In genomic region chr16:34122486-34122885, GRCm38 (mm10) we compare ENCODE assay signal across 23 mouse cellular contexts.
DNase-seq lines count a peak whose midpoint lies in the region; ATAC-seq and TF ChIP-seq lines count a peak whose summit lies in the region.
"Had no signal": no experiment of that assay in that cellular context is flagged by ENCODE, and none has a peak within 500 bp of the region (broad histone marks: within the 10 kb centered on the region; RNA-seq: fewer than 3 reads in every experiment).

No protein-coding gene starts in this region.

- DNase-seq in forebrain, embryonic 11.5 days (ENCODE audit: low spot score): peak; percentile 14
- DNase-seq in forebrain, postnatal 0 days: no peak
- no peak for DNase-seq in left cerebral cortex, adult 2 months (ENCODE audit: extremely low spot score in 1 of 2, low spot score in 2 of 2)
- DNase-seq in left cerebral cortex, postnatal 10 days (ENCODE audit: extremely low spot score in 1 of 2, low spot score in 2 of 2): no peak
- peak; percentile 62 for DNase-seq in Muller cell, postnatal 12 days (ENCODE audit: inconsistent ontology term)
- peak; percentile 78 for DNase-seq in retina, embryonic 14.5 days (ENCODE audit: low spot score)
- no peak for DNase-seq in ovary, postnatal 36 days (ENCODE audit: low spot score)
- DNase-seq in layer of hippocampus, adult 8-10 months (ENCODE audit: low spot score in 2 of 2): no peak
- DNase-seq: adrenal gland, postnatal 10 days; B cell, adult 2 months; cerebellum, adult 11-12 months; cerebellum, adult 9-10 months; cerebellum, postnatal 25 days; gastrocnemius, postnatal 10 days; heart, adult 18-20 months; heart, postnatal 10 days; heart, postnatal 4 days had no signal

- no peaks in the 10 kb centered on the region for H3K27me3 ChIP-seq in forebrain, embryonic 11.5 days (ENCODE audit: control insufficient read depth, insufficient read depth, low read length)
- no peaks in the 10 kb centered on the region for H3K27me3 ChIP-seq in forebrain, postnatal 0 days (ENCODE audit: insufficient read depth, low read length)
- H3K27me3 ChIP-seq: embryonic facial prominence, embryonic 13.5 days; forebrain, embryonic 13.5 days; hindbrain, embryonic 13.5 days had no signal

- no peaks in the 10 kb centered on the region for H3K4me1 ChIP-seq in forebrain, embryonic 11.5 days (replicated peaks; ENCODE audit: control insufficient read depth, insufficient read depth, low read length)
- H3K4me1 ChIP-seq in forebrain, postnatal 0 days (ENCODE audit: insufficient read depth): no peaks in the 10 kb centered on the region
- H3K4me1 ChIP-seq: forebrain, embryonic 13.5 days had no signal

- ATAC-seq in forebrain, embryonic 11.5 days (replicated peaks; ENCODE audit: low FRiP score): no peak
- ATAC-seq in forebrain, postnatal 0 days: no peak
- ATAC-seq: CD4-positive, CD25-positive, alpha-beta regulatory T cell, adult 4 months; forebrain, embryonic 13.5 days had no signal

- no peak for TF ChIP-seq CTCF in forebrain, postnatal 0 days (IDR thresholded peaks at IDR 0.05; ENCODE audit: low read depth)
- no peak for TF ChIP-seq CTCF in left cerebral cortex, adult 2 months (IDR thresholded peaks at IDR 0.05)

- no peak overlapping the region for H3K4me3 ChIP-seq in forebrain, embryonic 11.5 days (ENCODE audit: low read depth, low read length)
- no peak overlapping the region for H3K4me3 ChIP-seq in forebrain, postnatal 0 days (ENCODE audit: low read depth, low read length)
- H3K4me3 ChIP-seq in left cerebral cortex, adult 2 months: no peak overlapping the region
- H3K4me3 ChIP-seq: embryonic facial prominence, embryonic 13.5 days; forebrain, embryonic 13.5 days; heart, embryonic 10.5 days; hindbrain, embryonic 13.5 days had no signal

- intact Hi-C loops in left cerebral cortex, adult 2 months (cut with DNase I): no loop called here
- intact Hi-C loops in left cerebral cortex, postnatal 10 days (cut with DNase I): loop anchor here (10.0 kb wide), 1 partner anchor 172 kb away; no protein-coding TSS in a partner anchor

- H3K9ac ChIP-seq in forebrain, embryonic 11.5 days (ENCODE audit: low read length): no peak overlapping the region
- H3K9ac ChIP-seq in forebrain, postnatal 0 days: no peak overlapping the region
- H3K9ac ChIP-seq: embryonic facial prominence, embryonic 13.5 days; forebrain, embryonic 13.5 days; hindbrain, embryonic 13.5 days had no signal

- no peaks in the 10 kb centered on the region for H3K9me3 ChIP-seq in forebrain, embryonic 11.5 days (ENCODE audit: control insufficient read depth, low read length)
- H3K9me3 ChIP-seq in forebrain, postnatal 0 days (ENCODE audit: low read length): no peaks in the 10 kb centered on the region
- H3K9me3 ChIP-seq: embryonic facial prominence, embryonic 13.5 days; forebrain, embryonic 13.5 days; G1E; heart, embryonic 10.5 days; hindbrain, embryonic 13.5 days had no signal

- no peak overlapping the region for H3K4me2 ChIP-seq in forebrain, embryonic 11.5 days (ENCODE audit: low read depth, low read length, severe bottlenecking)
- no peak overlapping the region for H3K4me2 ChIP-seq in forebrain, postnatal 0 days (ENCODE audit: low read depth)
- H3K4me2 ChIP-seq: embryonic facial prominence, embryonic 13.5 days; forebrain, embryonic 13.5 days; hindbrain, embryonic 13.5 days had no signal

- H3K36me3 ChIP-seq in forebrain, embryonic 11.5 days (ENCODE audit: control insufficient read depth, insufficient read depth, low read length): no peaks in the 10 kb centered on the region
- 0 out of 2 replicates have a peak, but pooled peaks cover 3% of the 10 kb centered on the region for H3K36me3 ChIP-seq in forebrain, postnatal 0 days (ENCODE audit: insufficient read depth)
- H3K36me3 ChIP-seq: G1E; heart, embryonic 10.5 days had no signal

- no peak overlapping the region for H3K27ac ChIP-seq in forebrain, embryonic 11.5 days (ENCODE audit: low read depth, low read length)
- no peak overlapping the region for H3K27ac ChIP-seq in forebrain, postnatal 0 days (ENCODE audit: low read depth, low read length)
- peak overlapping the region; percentile 72 for H3K27ac ChIP-seq in left cerebral cortex, adult 2 months
- H3K27ac ChIP-seq: embryonic facial prominence, embryonic 13.5 days; forebrain, embryonic 13.5 days; heart, embryonic 10.5 days; hindbrain, embryonic 13.5 days had no signal

- 87% methylated on average over 9 of the region's 9 CpGs for WGBS in forebrain, embryonic 11.5 days
- 80% methylated on average over 9 of the region's 9 CpGs for WGBS in forebrain, postnatal 0 days

Comparison
In these comparisons a context has a peak if more than half of its experiments do, and no peak if none do; other contexts are left out.
1. DNase-seq: peak in forebrain, embryonic 11.5 days (single experiment), Muller cell, postnatal 12 days (single experiment) and retina, embryonic 14.5 days (single experiment); none in forebrain, postnatal 0 days (single experiment), left cerebral cortex, adult 2 months (0 of 2), left cerebral cortex, postnatal 10 days (0 of 2), ovary, postnatal 36 days (single experiment) and layer of hippocampus, adult 8-10 months (0 of 2).